Mouse (Mus musculus) hindlimb bud, embryonic 11.5 days (tissue): ENCODE measurements at regions not wholly inside any gene's neighbourhood (a gene's known extent, or its start where the extent isn't known, plus 50 kb on each side); places are given as distances from the start of the nearest gene placed in this dataset.

Experiments
- DNase-seq: peaks from one replicate; pipeline ENCODE4 v3.0.0-alpha.2; 2012; ENCODE audit warnings: low read depth, low spot score; ENCODE audit errors: extremely low spot score

- no peak for DNase-seq
Measured at GRCm38 (mm10) chr4:72060605-72061352, 139.9 kb downstream of the Tle1 start.

- DNase-seq, result no peak
Measured at GRCm38 (mm10) chr4:72049638-72050454, 150.9 kb downstream of the Tle1 start.

GRCm38 (mm10) chr4:72022152-72022551 is 178.6 kb downstream of the Tle1 start:
- no peak for DNase-seq

GRCm38 (mm10) chr4:72014221-72014850 is 186.4 kb downstream of the Tle1 start:
- DNase-seq, result no peak

DNA sequence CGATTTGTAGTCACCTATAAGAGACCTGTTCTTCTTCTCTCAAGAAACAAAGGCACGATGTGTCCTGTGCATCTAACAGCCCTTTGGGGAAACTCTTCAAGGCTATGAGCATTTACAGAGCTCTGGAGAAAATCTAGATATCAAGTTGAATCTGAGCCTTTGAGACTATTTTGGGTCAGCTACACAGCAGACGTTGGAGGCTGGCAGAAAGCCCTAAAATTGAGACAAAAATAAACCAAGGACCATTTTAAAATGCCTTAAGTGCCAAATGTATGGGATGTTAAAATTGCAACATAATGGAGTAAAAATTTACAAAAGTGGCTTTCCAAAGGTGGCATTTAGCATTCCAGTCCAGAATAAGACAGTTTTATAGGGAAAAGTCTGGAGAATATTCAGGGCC is 187.1 kb downstream of the Tle1 start:
- DNase-seq, result no peak

DNA sequence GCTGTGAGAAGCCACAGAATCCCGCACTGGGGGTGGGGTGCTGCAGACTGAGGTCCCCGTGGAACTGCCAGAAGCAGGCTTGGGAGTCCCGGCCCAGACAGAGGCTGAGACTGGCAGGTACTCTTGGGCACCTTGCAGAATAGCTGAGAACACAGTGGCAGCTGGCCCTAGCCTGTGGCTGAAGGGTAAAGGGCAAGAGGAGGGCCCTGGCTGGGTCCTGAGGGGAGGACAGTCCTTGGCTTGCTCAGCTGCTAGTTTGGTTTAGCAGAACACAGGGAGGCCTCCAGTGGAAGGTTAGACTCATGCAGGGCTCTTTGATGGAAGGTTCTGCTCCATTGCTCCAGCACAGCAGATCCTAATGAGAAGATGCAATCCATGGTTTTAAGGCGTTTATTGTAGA is 190.4 kb downstream of the Tle1 start:
- no peak for DNase-seq

GRCm38 (mm10) chr4:72005926-72006325 is 194.8 kb downstream of the Tle1 start:
- no peak for DNase-seq

DNA sequence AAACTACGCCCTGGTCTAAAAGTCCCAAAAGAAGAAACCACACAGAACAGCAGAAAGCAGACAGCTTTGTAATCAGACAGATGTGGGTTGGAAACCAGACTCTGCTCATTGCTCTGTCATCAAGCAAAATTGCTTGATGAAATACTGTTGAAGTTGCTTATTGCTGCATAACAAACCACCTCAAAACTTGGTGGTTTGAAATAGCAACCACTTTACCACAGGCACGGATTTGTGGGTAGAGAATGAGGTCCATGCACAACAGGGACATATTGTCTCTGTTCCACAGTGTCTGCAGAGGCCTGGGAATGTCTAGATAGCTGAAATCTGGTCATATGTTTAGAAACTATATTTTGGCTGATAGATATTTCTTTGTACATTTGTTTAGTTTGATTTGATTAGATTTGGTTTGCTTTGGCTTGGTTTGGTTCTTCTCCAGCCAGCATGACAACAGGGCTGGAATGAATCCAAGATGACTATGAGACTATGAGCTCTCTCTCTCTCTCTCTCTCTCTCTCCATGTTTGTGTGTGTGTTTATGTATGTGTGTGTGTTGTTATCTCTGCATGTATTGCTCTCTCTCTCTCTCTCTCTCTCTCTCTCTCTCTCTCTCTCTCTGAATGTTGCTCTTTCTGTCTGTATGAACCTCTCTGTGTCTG is 199.4 kb downstream of the Tle1 start:
- no peak for DNase-seq

- DNase-seq, result no peak
Measured at GRCm38 (mm10) chr4:71968701-71969100, 210.9 kb upstream of the Gm11232 start.

DNA sequence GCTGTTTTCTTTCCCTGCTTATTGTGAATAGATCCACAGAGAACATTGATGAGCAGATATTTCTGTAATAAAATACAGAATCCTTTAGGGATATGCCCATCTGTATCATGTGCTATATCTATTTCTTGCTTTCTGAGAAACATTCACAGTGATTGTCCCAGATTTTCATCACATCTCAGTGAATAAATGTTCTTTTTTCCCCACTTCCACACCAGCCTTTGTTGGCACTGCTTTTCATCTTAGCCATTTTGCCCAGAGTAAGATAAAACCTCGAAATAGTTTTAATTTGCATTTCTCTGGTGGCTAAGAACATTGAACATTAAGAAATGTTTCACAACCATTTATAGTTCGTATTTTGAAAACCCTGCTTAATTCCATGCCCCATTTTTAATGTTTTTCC is 195.7 kb upstream of the Gm11232 start:
- DNase-seq, result no peak

DNA sequence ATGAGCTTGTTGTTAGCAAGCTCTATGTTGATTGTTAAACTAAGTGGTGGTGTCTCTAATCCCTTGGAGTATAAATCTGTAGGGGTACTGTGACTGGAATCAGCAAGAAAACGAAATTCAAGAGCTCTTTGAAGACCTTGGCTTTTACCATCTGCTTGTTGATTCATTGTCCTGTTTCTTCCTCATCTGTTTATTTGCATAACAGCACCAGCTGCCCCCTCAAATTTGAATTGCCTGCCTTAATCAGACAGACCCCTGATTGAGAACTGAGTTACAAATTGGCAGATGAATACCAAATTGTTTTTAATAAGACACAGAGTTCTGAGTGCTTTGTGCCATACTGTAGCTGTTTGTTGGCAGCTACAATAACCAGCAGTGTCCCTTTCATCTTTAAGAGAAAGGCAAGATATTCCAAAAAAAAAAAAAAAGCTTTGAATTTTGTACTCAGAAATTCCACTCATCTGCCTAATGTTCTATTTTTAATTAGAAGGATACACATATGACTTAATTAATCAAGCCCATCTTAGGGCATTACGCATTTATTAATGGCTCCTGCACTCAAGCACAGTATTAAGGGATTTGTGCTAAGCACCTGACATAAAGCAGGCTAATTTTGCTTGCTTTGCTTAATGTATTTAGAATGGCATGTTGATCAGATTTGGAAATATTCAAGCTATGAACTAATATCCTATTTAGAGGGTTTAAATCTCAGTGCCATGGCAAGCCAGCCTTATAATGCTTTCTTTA is 175.6 kb upstream of the Gm11232 start:
- no peak for DNase-seq

- no peak for DNase-seq
Measured at GRCm38 (mm10) chr4:71932818-71933217, 175.1 kb upstream of the Gm11232 start.

- DNase-seq, result no peak
Measured at GRCm38 (mm10) chr4:71911551-71911950, 153.8 kb upstream of the Gm11232 start.

DNA sequence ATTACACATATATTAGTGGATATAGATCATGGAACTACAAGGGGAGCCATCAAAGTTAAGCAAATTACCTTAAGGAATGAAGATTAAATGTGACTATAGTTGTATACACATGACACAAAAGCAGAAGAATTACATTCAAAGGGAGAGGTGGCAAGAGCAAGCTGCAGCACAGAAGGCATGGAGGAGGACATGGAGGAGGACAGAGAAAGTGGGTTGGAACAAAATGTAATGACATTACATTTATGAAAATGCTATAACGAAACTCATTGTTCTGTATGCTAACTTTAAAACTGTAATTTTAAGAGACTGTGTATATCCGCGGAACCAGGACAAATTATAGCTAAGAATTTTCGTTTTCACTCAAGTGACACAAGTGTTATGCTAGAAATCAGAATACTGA is 117.9 kb upstream of the Gm11232 start:
- no peak for DNase-seq

- DNase-seq, result no peak
Measured at GRCm38 (mm10) chr4:71866948-71867347, 109.2 kb upstream of the Gm11232 start.

- DNase-seq, result no peak
Measured at GRCm38 (mm10) chr4:71841833-71842232, 84.1 kb upstream of the Gm11232 start.

GRCm38 (mm10) chr4:71840774-71841146 is 83.0 kb upstream of the Gm11232 start:
- no peak for DNase-seq

GRCm38 (mm10) chr4:71839803-71840773 is 82.3 kb upstream of the Gm11232 start:
- no peak for DNase-seq

- no peak for DNase-seq
Measured at GRCm38 (mm10) chr4:71839134-71839802, 81.5 kb upstream of the Gm11232 start.
